Mouse (Mus musculus) ES-Bruce4 (cell line): ENCODE data around the gene Cpsf4l. TPM values are rescaled to one million over a fixed set of nuclear protein-coding genes. Genes with fewer than 3 reads are reported as not detected.

ENCODE experiments used
- H3K27ac ChIP-seq: 2 replicates; pipeline ENCODE4 v1.5.1; 2012; ENCODE audit warnings: low read length, inconsistent platforms; ENCODE audit not compliant: insufficient read depth
- H3K27me3 ChIP-seq: 2 replicates; pipeline ENCODE4 v1.6.1; 2012; ENCODE audit warnings: mild to moderate bottlenecking, low read length, inconsistent platforms; ENCODE audit not compliant: control insufficient read depth, poor library complexity, insufficient read depth, severe bottlenecking
- H3K36me3 ChIP-seq: 2 replicates; pipeline ENCODE4 v1.6.1; 2012; ENCODE audit warnings: inconsistent platforms, mild to moderate bottlenecking, low read length, moderate library complexity; ENCODE audit not compliant: control insufficient read depth, poor library complexity, insufficient read depth, severe bottlenecking
- H3K4me1 ChIP-seq: one replicate; pipeline ENCODE4 v1.8.1; 2011; ENCODE audit warnings: low read length; ENCODE audit not compliant: control insufficient read depth, insufficient read depth
- H3K4me3 ChIP-seq: 2 replicates; pipeline ENCODE4 v1.5.1; 2011; ENCODE audit warnings: low read depth, mild to moderate bottlenecking, low read length
- H3K9ac ChIP-seq: 2 replicates; pipeline ENCODE4 v1.6.1; 2012; ENCODE audit warnings: low read depth, mild to moderate bottlenecking, inconsistent platforms; ENCODE audit not compliant: poor library complexity, severe bottlenecking
- H3K9me3 ChIP-seq: replicated peaks from 2 replicates; pipeline ENCODE4 v1.6.1; 2012; ENCODE audit warnings: mild to moderate bottlenecking, low read length, inconsistent platforms; ENCODE audit not compliant: control insufficient read depth, poor library complexity, insufficient read depth, severe bottlenecking
- CTCF ChIP-seq: IDR thresholded peaks from one replicate; pipeline ENCODE4 v1.8.1; 2011; ENCODE audit warnings: low read depth, low read length
- EP300 ChIP-seq: IDR thresholded peaks from 2 replicates; pipeline ENCODE4 v1.6.1; 2011; ENCODE audit warnings: low read depth, low read length; ENCODE audit not compliant: insufficient read depth
- POLR2A ChIP-seq: IDR thresholded peaks from one replicate; pipeline ENCODE4 v1.8.1; 2011; ENCODE audit warnings: low read length; ENCODE audit not compliant: insufficient read depth
- polyA plus RNA-seq: library from polyadenylated mRNA; stranded (reverse); fragments of >200 nt; gene quantifications from 2 replicates; pipeline ENCODE4 v1.2.4, GENCODE M21; 2011; ENCODE audit warnings: low read depth; ENCODE audit not compliant: missing spikeins, insufficient read depth, insufficient read length

The Cpsf4l gene
- polyA plus RNA-seq, 1 experiment = 18.0 TPM

- Histone ChIP-seq H3K4me1 (no peaks in the 10 kb centered on the region), H3K9ac (no peak overlapping the region), H3K36me3 (peaks cover 8% of the 10 kb centered on the region), H3K4me3 (no peak overlapping the region), H3K27me3 (no peaks in the 10 kb centered on the region), H3K9me3 (no peaks in the 10 kb centered on the region), H3K27ac (no peak overlapping the region)
- TF ChIP-seq POLR2A = no peak
- TF ChIP-seq CTCF = no peak
- no peak for TF ChIP-seq EP300
Observed at GRCm38 (mm10) chr11:113669711-113670110, 40.1 kb downstream of the Cpsf4l start.

- Histone ChIP-seq H3K27ac (no peak overlapping the region), H3K9ac (no peak overlapping the region), H3K27me3 (no peaks in the 10 kb centered on the region), H3K36me3 (peaks cover 8% of the 10 kb centered on the region), H3K4me1 (no peaks in the 10 kb centered on the region), H3K4me3 (no peak overlapping the region), H3K9me3 (no peaks in the 10 kb centered on the region)
- TF ChIP-seq EP300 (no peak), POLR2A (no peak), CTCF (no peak)
Observed at GRCm38 (mm10) chr11:113668857-113669256, 41.0 kb downstream of the Cpsf4l start.

GRCm38 (mm10) chr11:113667704-113668103 is 42.1 kb downstream of the Cpsf4l start:
- H3K4me3 ChIP-seq = no peak overlapping the region
- no peaks in the 10 kb centered on the region for H3K4me1 ChIP-seq
- no peak overlapping the region for H3K27ac ChIP-seq
- no peak for TF ChIP-seq EP300
- no peak for TF ChIP-seq POLR2A
- TF ChIP-seq CTCF = no peak
- peaks cover 15% of the 10 kb centered on the region for H3K36me3 ChIP-seq
- H3K9ac ChIP-seq = no peak overlapping the region
- H3K9me3 ChIP-seq = no peaks in the 10 kb centered on the region
- H3K27me3 ChIP-seq = no peaks in the 10 kb centered on the region

DNA sequence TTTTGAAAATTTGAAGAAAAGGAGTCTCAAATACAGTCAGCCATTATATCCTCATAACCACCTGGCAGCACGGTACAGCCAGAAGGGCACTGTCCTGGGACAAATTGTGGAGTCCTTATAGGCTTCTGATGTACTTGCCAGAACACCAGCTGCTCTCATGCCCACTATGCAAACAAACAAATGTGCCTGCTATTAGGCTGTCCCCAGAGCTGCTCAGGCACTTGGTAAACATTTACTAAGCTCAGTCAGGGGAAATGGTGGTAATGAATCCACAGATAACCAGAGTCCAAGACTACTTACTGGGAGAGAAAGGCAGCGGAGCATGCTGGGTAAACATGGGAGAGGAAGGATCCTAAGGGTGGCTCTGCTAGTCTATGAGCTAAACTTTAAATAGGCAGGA is 42.7 kb downstream of the Cpsf4l start:
- Histone ChIP-seq H3K9me3 (no peaks in the 10 kb centered on the region), H3K27ac (no peak overlapping the region), H3K9ac (no peak overlapping the region), H3K27me3 (no peaks in the 10 kb centered on the region), H3K4me3 (no peak overlapping the region), H3K36me3 (peaks cover 18% of the 10 kb centered on the region), H3K4me1 (no peaks in the 10 kb centered on the region)
- no peak for TF ChIP-seq CTCF
- no peak for TF ChIP-seq EP300
- no peak for TF ChIP-seq POLR2A

GRCm38 (mm10) chr11:113666648-113667047 is 43.2 kb downstream of the Cpsf4l start:
- TF ChIP-seq EP300 = 0 out of 2 replicates have a peak, but pooled peaks have one; percentile 32
- TF ChIP-seq POLR2A = no peak
- Histone ChIP-seq H3K4me1 (no peaks in the 10 kb centered on the region), H3K27ac (no peak overlapping the region), H3K36me3 (peaks cover 23% of the 10 kb centered on the region), H3K9ac (no peak overlapping the region), H3K9me3 (no peaks in the 10 kb centered on the region), H3K4me3 (no peak overlapping the region), H3K27me3 (no peaks in the 10 kb centered on the region)

- TF ChIP-seq POLR2A = no peak
- no peak for TF ChIP-seq CTCF
- TF ChIP-seq EP300 = no peak
- Histone ChIP-seq H3K9ac (no peak overlapping the region), H3K27ac (no peak overlapping the region), H3K27me3 (no peaks in the 10 kb centered on the region), H3K36me3 (peaks cover 27% of the 10 kb centered on the region), H3K4me3 (no peak overlapping the region), H3K4me1 (no peaks in the 10 kb centered on the region), H3K9me3 (no peaks in the 10 kb centered on the region)
Observed at GRCm38 (mm10) chr11:113666205-113666604, 43.6 kb downstream of the Cpsf4l start.
